Comparison of ENCODE assay signal across 8 mouse cellular contexts in genomic region chr13:88822976-88823521, GRCm38 (mm10). TPM values are rescaled to one million over a fixed set of nuclear protein-coding genes. Genes with fewer than 3 reads are reported as not detected.
DNase-seq lines count a peak whose midpoint lies in the region; ATAC-seq and TF ChIP-seq lines count a peak whose summit lies in the region.

No protein-coding gene starts in this region.

- H3K4me2 ChIP-seq in hindbrain, embryonic 14.5 days (replicated peaks) = peak overlapping the region; percentile 95
- peak overlapping the region; percentile 87 for H3K4me2 ChIP-seq in stomach, postnatal 0 days (replicated peaks; ENCODE audit: low read depth)

- no peak for TF ChIP-seq POLR2A in brain, embryonic 14.5 days (IDR thresholded peaks at IDR 0.05; ENCODE audit: borderline replicate concordance, extremely low read depth, insufficient read depth, insufficient read length, poor library complexity, severe bottlenecking)

- peak overlapping the region; percentile 87 for H3K27ac ChIP-seq in hindbrain, embryonic 14.5 days
- H3K27ac ChIP-seq in macrophage = no peak overlapping the region
- no peak overlapping the region for H3K27ac ChIP-seq in stomach, postnatal 0 days (replicated peaks)

- H3K27me3 ChIP-seq in hindbrain, embryonic 14.5 days (ENCODE audit: control insufficient read depth, insufficient read depth, low read length) = no peaks in the 10 kb centered on the region
- H3K27me3 ChIP-seq in stomach, postnatal 0 days (ENCODE audit: control insufficient read depth, insufficient read depth, low read length) = no peaks in the 10 kb centered on the region

- 9% methylated on average over 10 of the region's 10 CpGs for WGBS in hindbrain, embryonic 14.5 days
- WGBS in macrophage (ENCODE audit: missing documents) = 31% methylated on average over 10 of the region's 10 CpGs
- 27% methylated on average over 10 of the region's 10 CpGs for WGBS in stomach, postnatal 0 days

- no peak for TF ChIP-seq CTCF in brain, embryonic 14.5 days (IDR thresholded peaks at IDR 0.05; ENCODE audit: borderline replicate concordance, extremely low read depth, insufficient read depth, insufficient read length)
- TF ChIP-seq CTCF in stomach, postnatal 0 days (IDR thresholded peaks at IDR 0.05; ENCODE audit: low read depth) = no peak

- DNase-seq in embryo, embryonic 10.5 days (ENCODE audit: low spot score) = peak; percentile 44
- no peak for DNase-seq in embryo, embryonic 10 days (ENCODE audit: low spot score)
- peak; percentile 58 for DNase-seq in brain, embryonic 14.5 days (ENCODE audit: low read depth)
- DNase-seq in hindbrain, embryonic 14.5 days (ENCODE audit: low spot score) = no peak
- DNase-seq in stomach, postnatal 0 days (ENCODE audit: low spot score) = no peak
- DNase-seq in adrenal gland, postnatal 10 days = no peak

- no peaks in the 10 kb centered on the region for H3K9me3 ChIP-seq in hindbrain, embryonic 14.5 days (ENCODE audit: control insufficient read depth, low read length)
- H3K9me3 ChIP-seq in stomach, postnatal 0 days (ENCODE audit: control insufficient read depth, low read length) = no peaks in the 10 kb centered on the region

- no peaks in the 10 kb centered on the region for H3K36me3 ChIP-seq in hindbrain, embryonic 14.5 days (replicated peaks; ENCODE audit: control insufficient read depth, insufficient read depth)
- no peaks in the 10 kb centered on the region for H3K36me3 ChIP-seq in macrophage (ENCODE audit: inconsistent target)
- H3K36me3 ChIP-seq in stomach, postnatal 0 days (ENCODE audit: control insufficient read depth, insufficient read depth, low read length) = no peaks in the 10 kb centered on the region

- ATAC-seq in hindbrain, embryonic 14.5 days (ENCODE audit: low FRiP score) = peak; percentile 26; the same call in 1 of the 2 replicates
- no peak for ATAC-seq in stomach, postnatal 0 days (ENCODE audit: low FRiP score, low TSS enrichment)
- no peak for ATAC-seq in inflammation-experienced regulatory T-cells, adult 6 months

- H3K4me3 ChIP-seq in hindbrain, embryonic 14.5 days (replicated peaks; ENCODE audit: low read length) = peak overlapping the region; percentile 72
- H3K4me3 ChIP-seq in macrophage (ENCODE audit: inconsistent target) = peak overlapping the region; percentile 36; the same call in 1 of the 2 replicates
- no peak overlapping the region for H3K4me3 ChIP-seq in stomach, postnatal 0 days (ENCODE audit: low read depth, low read length)

- no peak for TF ChIP-seq EP300 in stomach, postnatal 0 days (optimal IDR thresholded peaks at IDR 0.05)

- H3K79me2 ChIP-seq in macrophage (ENCODE audit: inconsistent target) = no peaks in the 10 kb centered on the region

- H3K9ac ChIP-seq in hindbrain, embryonic 14.5 days = peak overlapping the region; percentile 95
- no peak overlapping the region for H3K9ac ChIP-seq in stomach, postnatal 0 days (ENCODE audit: low read length)

- 0 out of 2 replicates have a peak, but pooled peaks cover 4% of the 10 kb centered on the region for H3K4me1 ChIP-seq in hindbrain, embryonic 14.5 days (replicated peaks; ENCODE audit: control insufficient read depth, insufficient read depth, low read length)
- no peaks in the 10 kb centered on the region for H3K4me1 ChIP-seq in stomach, postnatal 0 days (replicated peaks; ENCODE audit: control insufficient read depth, insufficient read depth)

RNA-seq across cellular contexts. Expression of gene Edil3, which starts 1.8 kb away (rescaled TPM):
- 21.8 and 30.8 TPM in 2 replicates for polyA plus RNA-seq in brain, embryonic 14.5 days (2012; rRNA removed)
- 72.1 and 80.0 TPM in 2 replicates for polyA plus RNA-seq in hindbrain, embryonic 14.5 days (2014; fragmentation: Nextera tagmentation; extraction: Ambion mirVana)
- total RNA-seq in macrophage (2018; cell fraction: chromatin; rRNA removed) = 10 to 100 TPM in 3 of 26 experiments, 1 to 10 TPM in 16, under 1 TPM in 7; 0.25 to 14.7 (median 2.2) TPM
- total RNA-seq in macrophage (2018; cell fraction: cytosol; rRNA removed) = 1 to 10 TPM in 5 of 26 experiments, under 1 TPM in 21; 0.04 to 1.4 (median 0.49) TPM
- 10 to 100 TPM in 1 of 26 experiments, 1 to 10 TPM in 14, under 1 TPM in 11; 0.25 to 19.6 (median 2.2) TPM for total RNA-seq in macrophage (2018; cell fraction: nucleus; rRNA removed)
- polyA plus RNA-seq in macrophage (2018) = 0.52 to 1.3 TPM (median 0.62 TPM) in 3 replicates
- 1.1 and 1.7 TPM in 2 replicates for polyA plus RNA-seq in stomach, postnatal 0 days (2015; fragmentation: Nextera tagmentation; extraction: Ambion mirVana)
- under 1 TPM in 1 of 3 experiments, not detected in 2; 0.17 TPM for polyA plus RNA-seq in inflammation-experienced regulatory T-cells, adult 6 months (2017; shearing (Covaris generic))
- total RNA-seq in adrenal gland, postnatal 10 days (2021) = 1 to 10 TPM; 1.9 to 2.9 TPM

Comparison
In these comparisons a context has a peak if more than half of its experiments do, and no peak if none do; other contexts are left out.
1. DNase-seq: peak in embryo, embryonic 10.5 days (single experiment) and brain, embryonic 14.5 days (single experiment); none in embryo, embryonic 10 days (single experiment), hindbrain, embryonic 14.5 days (single experiment), stomach, postnatal 0 days (single experiment) and adrenal gland, postnatal 10 days (single experiment).